ENCODE assay signal across 23 mouse cellular contexts in the genomic region with DNA sequence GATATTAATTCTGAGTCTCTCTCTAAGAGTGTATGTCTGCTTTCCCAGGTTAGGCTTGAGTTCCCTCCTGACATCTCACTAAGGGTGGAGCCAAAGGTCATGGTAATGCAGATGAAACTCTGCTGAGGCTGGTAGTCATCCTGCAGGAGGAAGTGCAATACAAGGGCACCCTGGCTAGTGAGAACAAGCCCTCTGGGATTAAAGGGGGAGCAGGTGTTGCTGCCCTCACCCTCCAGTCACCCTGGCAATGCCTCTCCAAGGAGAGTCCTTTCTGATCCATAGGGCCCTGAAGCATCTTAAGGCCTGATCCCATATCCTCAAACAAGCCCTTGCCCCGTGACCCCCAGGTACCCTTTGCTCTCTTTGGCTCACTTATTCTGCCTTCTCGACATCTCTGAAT.
DNase-seq lines count a peak whose midpoint lies in the region; ATAC-seq and TF ChIP-seq lines count a peak whose summit lies in the region.
"Had no signal": no experiment of that assay in that cellular context is flagged by ENCODE, and none has a peak within 500 bp of the region (broad histone marks: within the 10 kb centered on the region; RNA-seq: fewer than 3 reads in every experiment).

No protein-coding gene starts in this region.

- TF ChIP-seq POLR2A in CH12.LX (IDR thresholded peaks at IDR 0.05; ENCODE audit: low read depth, low read length), result no peak

- dilution Hi-C loops in CH12.LX (cut with MboI; ENCODE audit: extremely low pct_ligation_motif_present, extremely low pct_unique_long_range_greater_than_20kb, low sequenced_read_pairs), result no loop called here

- DNase-seq in gastrocnemius, adult 2 months, result peak; percentile 9
- no peak for DNase-seq in gastrocnemius, postnatal 14 days
- no peak for DNase-seq in heart, postnatal 0 days (ENCODE audit: low spot score)
- DNase-seq in heart, postnatal 36 days, result no peak
- peak; percentile 40 for DNase-seq in CH12.LX (ENCODE audit: extremely low read depth)
- no peak for DNase-seq in limb, embryonic 10.5 days (ENCODE audit: low spot score)
- DNase-seq: adrenal gland, postnatal 14 days; cerebellum, adult 2 months; gastrocnemius, postnatal 10 days; right cerebral cortex, postnatal 14 days; thymus, adult 2 months; thymus, postnatal 4 days had no signal

- H3K4me2 ChIP-seq in heart, postnatal 0 days (ENCODE audit: low read depth, low read length), result no peak overlapping the region
- H3K4me2 ChIP-seq in CH12.LX (ENCODE audit: insufficient read depth, low read depth, poor library complexity, severe bottlenecking), result no peak overlapping the region
- H3K4me2 ChIP-seq: forebrain, embryonic 15.5 days; intestine, embryonic 15.5 days; midbrain, embryonic 13.5 days; neural tube, embryonic 12.5 days had no signal

- 64% methylated on average over 2 of the region's 2 CpGs for WGBS in heart, postnatal 0 days
- WGBS in limb, embryonic 10.5 days, result 70% methylated on average over 2 of the region's 2 CpGs

- H3K36me3 ChIP-seq in heart, postnatal 0 days (replicated peaks; ENCODE audit: control insufficient read depth, insufficient read depth, low read length), result no peaks in the 10 kb centered on the region
- peaks cover 0 to 1% of the 10 kb centered on the region in 2 experiments for H3K36me3 ChIP-seq in CH12.LX (replicated peaks in 1 of 2; ENCODE audit: control insufficient read depth in 1 of 2, insufficient read depth in 1 of 2, low read length in 1 of 2)
- H3K36me3 ChIP-seq in limb, embryonic 10.5 days, result 0 out of 2 replicates have a peak, but pooled peaks cover 2% of the 10 kb centered on the region
- H3K36me3 ChIP-seq: forebrain, embryonic 15.5 days; hindbrain, embryonic 10.5 days; intestine, embryonic 15.5 days; midbrain, embryonic 13.5 days; neural tube, embryonic 12.5 days had no signal

- H3K9me3 ChIP-seq in heart, postnatal 0 days (replicated peaks; ENCODE audit: control insufficient read depth, low read length), result no peaks in the 10 kb centered on the region
- no peaks in the 10 kb centered on the region for H3K9me3 ChIP-seq in CH12.LX (replicated peaks; ENCODE audit: low read length)
- H3K9me3 ChIP-seq in limb, embryonic 10.5 days (replicated peaks), result no peaks in the 10 kb centered on the region
- H3K9me3 ChIP-seq: forebrain, embryonic 15.5 days; hindbrain, embryonic 10.5 days; intestine, embryonic 15.5 days; megakaryocyte, embryonic 14.5 days; midbrain, embryonic 13.5 days; neural tube, embryonic 12.5 days had no signal

- H3K79me2 ChIP-seq in CH12.LX (replicated peaks; ENCODE audit: control insufficient read depth, extremely low read depth, insufficient read depth, poor library complexity, severe bottlenecking), result no peaks in the 10 kb centered on the region

- no peak for ATAC-seq in heart, postnatal 0 days (ENCODE audit: insufficient read depth, low read depth)
- no peak for ATAC-seq in erythroblast, adult 5-6 weeks (replicated peaks; ENCODE audit: low FRiP score, poor library complexity, severe bottlenecking)
- ATAC-seq: forebrain, embryonic 15.5 days; hindbrain, embryonic 16.5 days; intestine, embryonic 15.5 days; midbrain, embryonic 13.5 days had no signal

- H3K4me3 ChIP-seq in gastrocnemius, adult 2 months, result no peak overlapping the region
- no peak overlapping the region for H3K4me3 ChIP-seq in heart, postnatal 0 days (ENCODE audit: low read depth, low read length)
- no peak overlapping the region for H3K4me3 ChIP-seq in CH12.LX (replicated peaks in 1 of 3; ENCODE audit: low read depth in 2 of 3, low read length in 2 of 3, poor library complexity in 1 of 3)
- H3K4me3 ChIP-seq in limb, embryonic 10.5 days, result no peak overlapping the region
- H3K4me3 ChIP-seq: erythroblast, embryonic 14.5 days; forebrain, embryonic 15.5 days; hindbrain, embryonic 10.5 days; intestine, embryonic 15.5 days; megakaryocyte, embryonic 14.5 days; midbrain, embryonic 13.5 days; neural tube, embryonic 12.5 days had no signal

- H3K27ac ChIP-seq in gastrocnemius, adult 2 months, result peak overlapping the region; percentile 63
- peak overlapping the region; percentile 58 for H3K27ac ChIP-seq in heart, postnatal 0 days (ENCODE audit: low read depth)
- no peak overlapping the region for H3K27ac ChIP-seq in CH12.LX (ENCODE audit: insufficient read depth, low read depth)
- H3K27ac ChIP-seq in limb, embryonic 10.5 days, result peak overlapping the region; percentile 19; the same call in 1 of the 2 replicates
- H3K27ac ChIP-seq: forebrain, embryonic 15.5 days; hindbrain, embryonic 10.5 days; intestine, embryonic 15.5 days; liver, embryonic 14.5 days; midbrain, embryonic 13.5 days; neural tube, embryonic 12.5 days; stomach, postnatal 0 days had no signal

- no peak for TF ChIP-seq CTCF in gastrocnemius, adult 2 months (IDR thresholded peaks at IDR 0.05)
- no peak for TF ChIP-seq CTCF in heart, postnatal 0 days (IDR thresholded peaks at IDR 0.05; ENCODE audit: low read depth)
- no peak for TF ChIP-seq CTCF in CH12.LX (conservative IDR thresholded peaks at IDR 0.05 in 1 of 2, IDR thresholded peaks at IDR 0.05 in 1 of 2; ENCODE audit: low read depth in 2 of 2, low read length in 2 of 2)

- no peaks in the 10 kb centered on the region for H3K27me3 ChIP-seq in heart, postnatal 0 days (ENCODE audit: control insufficient read depth, insufficient read depth, low read length)
- no peaks in the 10 kb centered on the region for H3K27me3 ChIP-seq in CH12.LX (replicated peaks)
- no peaks in the 10 kb centered on the region for H3K27me3 ChIP-seq in limb, embryonic 10.5 days (ENCODE audit: low read depth, poor library complexity, severe bottlenecking)
- H3K27me3 ChIP-seq: forebrain, embryonic 15.5 days; intestine, embryonic 15.5 days; midbrain, embryonic 13.5 days; neural tube, embryonic 12.5 days had no signal

- H3K4me1 ChIP-seq in heart, postnatal 0 days (ENCODE audit: control insufficient read depth, insufficient read depth), result peaks cover 40% of the 10 kb centered on the region
- peaks cover 7 to 46% of the 10 kb centered on the region in 2 experiments for H3K4me1 ChIP-seq in CH12.LX (ENCODE audit: control insufficient read depth in 1 of 2, insufficient read depth in 2 of 2)
- H3K4me1 ChIP-seq in limb, embryonic 10.5 days, result peaks cover 32% of the 10 kb centered on the region
- H3K4me1 ChIP-seq: forebrain, embryonic 15.5 days; megakaryocyte, embryonic 14.5 days had no signal

- in situ Hi-C loops in CH12.LX (cut with MboI; ENCODE audit: low pct_ligation_motif_present, low pct_unique_long_range_greater_than_20kb, low sequenced_read_pairs), result no loop called here

- no peak for TF ChIP-seq RAD21 in CH12.LX (IDR thresholded peaks at IDR 0.05; ENCODE audit: low read depth, low read length)

- TF ChIP-seq EP300 in heart, postnatal 0 days (IDR thresholded peaks at IDR 0.05; ENCODE audit: low read depth), result no peak
- no peak for TF ChIP-seq EP300 in CH12.LX (IDR thresholded peaks at IDR 0.05; ENCODE audit: low read length)

- intact Hi-C loops in gastrocnemius, adult 2 months (cut with DNase I), result no loop called here
- intact Hi-C loops in gastrocnemius, postnatal 14 days (cut with DNase I; ENCODE audit: low total_unique reads), result no loop called here
- intact Hi-C loops in heart, postnatal 36 days (cut with DNase I), result no loop called here

- no peak overlapping the region for H3K9ac ChIP-seq in heart, postnatal 0 days (replicated peaks; ENCODE audit: low read depth, low read length)
- H3K9ac ChIP-seq in CH12.LX (ENCODE audit: insufficient read depth, low read depth), result no peak overlapping the region
- H3K9ac ChIP-seq: forebrain, embryonic 15.5 days; intestine, embryonic 15.5 days; liver, embryonic 14.5 days; midbrain, embryonic 13.5 days; neural tube, embryonic 12.5 days had no signal

TF ChIP-seq in CH12.LX, 34 proteins besides CTCF, POLR2A, EP300 and RAD21:
- TF ChIP-seq NRF1 (IDR thresholded peaks at IDR 0.05; ENCODE audit: low read depth, low read length), result no peak
- TF ChIP-seq ZC3H11A (IDR thresholded peaks at IDR 0.05; ENCODE audit: low read depth, low read length), result no peak
- TF ChIP-seq ZNF384 (IDR thresholded peaks at IDR 0.05; ENCODE audit: low read depth, low read length), result no peak
- no peak for TF ChIP-seq PAX5 (IDR thresholded peaks at IDR 0.05; ENCODE audit: low read length)
- TF ChIP-seq MAX (IDR thresholded peaks at IDR 0.05; ENCODE audit: low read length), result no peak
- no peak for TF ChIP-seq ZMIZ1 (IDR thresholded peaks at IDR 0.05; ENCODE audit: low read depth, low read length)
- TF ChIP-seq JUND (conservative IDR thresholded peaks at IDR 0.05; ENCODE audit: low read depth, low read length), result no peak
- no peak for TF ChIP-seq UBTF (IDR thresholded peaks at IDR 0.05; ENCODE audit: low read depth, low read length)
- TF ChIP-seq CHD2 (IDR thresholded peaks at IDR 0.05; ENCODE audit: low read length), result no peak
- no peak for TF ChIP-seq ZKSCAN1 (IDR thresholded peaks at IDR 0.05; ENCODE audit: borderline replicate concordance, low read depth, low read length)
- no peak for TF ChIP-seq SIN3A (IDR thresholded peaks at IDR 0.05; ENCODE audit: low read length)
- no peak for TF ChIP-seq ELF1 (IDR thresholded peaks at IDR 0.05; ENCODE audit: low read depth, low read length)
- TF ChIP-seq TBP (conservative IDR thresholded peaks at IDR 0.05; ENCODE audit: low read depth, low read length), result no peak
- TF ChIP-seq POLR2AphosphoS2 (IDR thresholded peaks at IDR 0.05; ENCODE audit: low read depth, low read length), result no peak
- no peak for TF ChIP-seq MEF2A (IDR thresholded peaks at IDR 0.05; ENCODE audit: borderline replicate concordance, low read depth, low read length)
- TF ChIP-seq ETS1 (conservative IDR thresholded peaks at IDR 0.05; ENCODE audit: low read depth, low read length), result no peak
- TF ChIP-seq MYC (IDR thresholded peaks at IDR 0.05; ENCODE audit: low read depth, low read length), result no peak
- no peak for TF ChIP-seq MXI1 (IDR thresholded peaks at IDR 0.05; ENCODE audit: low read depth, low read length)
- TF ChIP-seq TCF12 (IDR thresholded peaks at IDR 0.05; ENCODE audit: low read depth, low read length), result no peak

Comparison
In these comparisons a context has a peak if more than half of its experiments do, and no peak if none do; other contexts are left out.
1. DNase-seq: peak in gastrocnemius, adult 2 months (single experiment) and CH12.LX (single experiment); none in gastrocnemius, postnatal 14 days (single experiment), heart, postnatal 0 days (single experiment), heart, postnatal 36 days (0 of 2) and limb, embryonic 10.5 days (single experiment).